Mouse (Mus musculus) left cerebral cortex, adult 11 months (tissue): ENCODE data around the gene Tff1.

Source experiments
- DNase-seq: peaks from one replicate; pipeline ENCODE4 v3.0.0; 2022; ENCODE audit warnings: low spot score

Gene Tff1

DNA sequence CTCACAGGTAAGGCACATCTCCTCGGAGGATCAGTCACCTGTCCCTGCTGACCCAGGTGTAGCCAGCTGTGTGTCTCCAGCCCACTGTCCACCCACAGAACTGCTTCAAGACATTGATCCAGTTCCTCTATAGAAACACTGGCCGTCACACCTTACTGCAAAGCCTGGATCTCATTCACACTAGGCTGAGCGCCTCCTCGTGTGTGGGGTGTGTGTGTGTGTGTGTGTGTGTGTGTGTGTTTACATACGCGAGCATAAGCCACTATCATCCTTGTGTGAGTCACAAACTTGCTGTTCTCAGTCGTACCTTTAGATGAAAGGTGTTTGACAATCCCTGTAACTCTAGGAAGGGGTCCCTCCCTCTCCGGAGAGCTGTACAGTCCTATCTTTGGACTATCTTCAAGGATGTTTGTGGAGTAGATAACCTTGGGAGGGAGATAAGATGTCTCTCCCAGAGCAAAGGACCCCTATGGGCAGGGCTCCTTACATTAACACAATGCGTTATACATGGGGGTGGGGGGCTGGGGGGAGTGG is 12.0 kb downstream of the Tff1 start:
- DNase-seq: no peak

DNA sequence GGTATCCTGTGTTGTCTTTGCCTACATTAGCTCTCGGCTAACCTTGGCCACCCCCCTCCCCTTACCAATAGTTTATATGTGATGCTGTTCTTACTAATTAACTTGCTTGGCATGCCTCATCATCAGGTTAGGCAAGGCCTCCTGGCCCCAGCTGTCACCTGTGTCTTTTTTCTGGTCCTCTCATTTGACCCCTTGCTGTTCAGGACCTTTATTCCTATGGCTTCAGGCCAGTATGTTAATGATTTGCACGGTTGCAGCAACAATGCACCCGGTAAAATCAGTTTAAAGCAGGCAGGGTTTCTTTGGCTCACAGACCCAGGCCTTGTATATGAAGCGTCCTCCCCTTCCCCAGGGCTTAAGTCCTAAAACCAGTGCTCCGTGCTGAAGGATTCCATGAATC is 12.6 kb downstream of the Tff1 start:
- DNase-seq: no peak

DNA sequence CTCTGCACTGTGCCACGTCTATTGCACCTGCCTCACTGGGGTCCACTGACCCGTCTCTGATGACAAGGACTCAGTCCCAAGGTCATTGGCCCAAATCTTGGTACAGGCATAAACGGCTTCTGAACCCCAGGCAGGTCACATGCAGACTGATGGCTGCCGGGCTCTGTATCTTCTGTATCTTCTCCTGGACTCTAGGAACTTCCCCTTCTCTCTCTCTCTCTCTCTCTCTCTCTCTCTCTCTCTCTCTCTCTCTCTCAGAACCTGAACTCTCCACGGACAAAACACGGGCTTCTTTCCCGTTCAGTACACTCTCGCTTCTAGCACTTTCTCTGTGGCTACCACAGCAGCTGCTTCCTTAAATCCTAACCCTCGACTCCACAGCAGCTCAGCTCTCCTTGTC is 19.1 kb downstream of the Tff1 start:
- no peak for DNase-seq

DNA sequence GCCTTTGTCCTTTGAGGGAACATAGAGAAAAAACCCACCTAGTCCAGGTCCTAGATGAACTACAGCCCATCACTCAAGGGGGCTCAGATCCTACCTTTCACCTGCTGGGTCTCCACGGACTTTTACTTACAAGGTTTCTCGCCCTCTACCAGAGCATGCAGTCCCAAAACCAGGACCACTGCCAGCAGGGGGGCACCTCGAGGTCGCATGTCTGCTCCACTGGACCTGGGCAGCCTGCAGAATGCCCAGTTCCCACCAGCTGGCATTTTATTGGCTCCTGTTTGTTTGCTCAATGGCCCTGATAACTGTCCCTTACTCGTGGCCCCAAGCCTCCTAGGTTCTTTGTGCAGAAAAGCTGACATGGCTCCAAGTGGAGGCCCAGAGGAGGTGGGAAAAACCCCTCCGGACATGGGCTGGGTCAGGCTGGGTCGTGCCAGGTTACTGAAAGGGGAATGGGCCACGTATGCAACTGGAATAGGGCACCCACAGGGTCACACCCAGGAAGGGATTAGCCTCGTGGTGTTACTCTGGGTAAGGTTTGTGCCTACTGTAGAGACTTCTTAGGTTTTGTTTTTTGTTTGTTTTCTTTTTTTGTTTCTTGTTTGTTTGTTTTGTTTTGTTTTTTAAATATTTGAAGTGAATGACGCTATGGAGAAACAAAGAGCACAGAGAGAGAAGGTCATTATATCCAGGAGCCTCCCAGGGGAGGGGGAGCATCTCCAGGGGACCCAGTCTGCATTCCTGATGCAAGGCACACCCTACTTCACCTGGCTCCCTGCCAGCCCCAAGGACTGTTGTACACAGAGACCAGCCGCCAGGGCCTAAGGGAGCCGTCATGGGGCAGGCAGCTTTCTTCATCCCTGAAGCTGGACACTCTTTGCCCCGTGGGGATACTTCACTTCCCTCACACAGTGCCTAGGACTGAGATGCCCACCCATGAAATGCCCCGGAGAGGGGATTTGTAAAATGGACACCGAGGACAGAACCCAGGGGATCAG is 20.7 kb downstream of the Tff1 start, which contains the start of gene Tff2:
Tff2 (minus strand) TSS at position 243 of the 998 bp plus-strand sequence.
- no peak for DNase-seq

DNA sequence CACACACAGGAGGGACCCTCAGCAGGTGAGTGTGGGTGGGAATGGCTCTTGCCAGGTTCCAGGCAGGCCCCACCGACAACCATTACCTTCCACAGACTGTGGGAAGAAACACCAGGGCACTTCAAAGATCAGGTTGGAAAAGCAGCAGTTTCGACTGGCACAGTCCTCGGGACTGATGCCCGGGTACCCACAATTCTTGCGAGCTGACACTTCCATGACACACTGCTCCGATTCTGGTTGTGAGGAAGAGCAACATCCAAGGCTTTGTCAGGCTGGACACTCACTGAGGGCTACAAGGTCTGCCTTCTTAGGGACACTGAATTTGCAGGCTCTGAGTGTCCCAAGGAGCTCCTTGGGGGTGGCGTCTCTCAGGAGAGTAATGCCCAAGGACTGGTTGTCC is 23.0 kb downstream of the Tff1 start:
- DNase-seq: no peak

DNA sequence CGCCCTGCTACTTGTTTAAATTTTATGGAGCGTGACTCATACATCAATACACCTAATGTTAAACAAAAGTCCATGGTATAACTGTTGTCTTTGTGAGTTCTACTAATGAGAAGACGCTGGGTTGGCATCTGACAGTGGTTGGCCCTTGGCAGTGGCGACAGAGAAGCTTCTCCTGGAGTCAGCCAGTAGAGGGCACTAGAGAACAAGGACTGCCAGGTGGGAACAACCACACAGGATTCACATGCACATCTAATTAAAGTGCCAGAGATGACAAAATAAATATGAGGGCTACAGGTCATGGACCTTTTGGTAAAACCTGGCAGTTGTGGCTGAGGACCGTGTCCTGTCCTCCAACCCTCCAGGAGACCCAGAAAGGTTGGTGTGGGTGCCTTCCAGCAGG is 26.7 kb downstream of the Tff1 start:
- no peak for DNase-seq

DNA sequence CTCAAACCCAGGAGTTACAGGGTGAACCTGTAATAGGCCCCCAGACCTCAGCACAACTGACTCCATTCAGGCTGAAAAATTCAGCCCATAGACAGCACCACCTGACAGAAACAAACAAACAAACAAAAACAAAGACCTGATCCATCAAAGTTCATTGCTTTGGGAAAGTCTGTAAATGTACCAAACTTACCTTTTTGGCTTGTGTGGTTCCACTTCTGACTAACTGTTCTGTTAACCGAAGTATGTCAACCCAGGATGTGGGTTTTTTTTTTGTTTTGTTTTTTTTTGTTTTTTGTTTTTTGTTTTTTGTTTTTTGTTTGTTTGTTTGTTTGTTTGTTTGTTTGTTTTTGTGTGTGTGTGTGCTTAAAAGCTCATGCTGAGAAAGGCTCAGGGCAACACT is 28.3 kb downstream of the Tff1 start:
- DNase-seq: no peak

DNA sequence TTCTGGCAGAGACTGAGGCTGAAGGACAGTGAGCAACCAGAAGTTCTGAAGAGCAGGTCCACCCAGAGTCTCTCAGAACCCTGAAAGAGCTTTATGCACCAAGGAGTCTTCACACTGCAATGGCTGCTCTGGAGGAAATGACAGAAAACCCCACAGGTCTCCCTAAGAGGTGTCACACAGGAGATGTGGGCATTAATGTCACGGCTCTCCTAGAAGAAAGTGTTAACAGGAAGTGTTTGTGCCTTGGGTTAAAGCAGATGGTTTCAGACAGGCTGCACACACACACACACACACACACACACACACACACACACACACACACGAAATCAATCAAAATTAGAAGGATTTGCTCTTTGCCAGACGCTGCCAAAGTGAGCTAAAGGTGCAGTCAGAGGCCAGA is 28.8 kb downstream of the Tff1 start:
- no peak for DNase-seq

DNA sequence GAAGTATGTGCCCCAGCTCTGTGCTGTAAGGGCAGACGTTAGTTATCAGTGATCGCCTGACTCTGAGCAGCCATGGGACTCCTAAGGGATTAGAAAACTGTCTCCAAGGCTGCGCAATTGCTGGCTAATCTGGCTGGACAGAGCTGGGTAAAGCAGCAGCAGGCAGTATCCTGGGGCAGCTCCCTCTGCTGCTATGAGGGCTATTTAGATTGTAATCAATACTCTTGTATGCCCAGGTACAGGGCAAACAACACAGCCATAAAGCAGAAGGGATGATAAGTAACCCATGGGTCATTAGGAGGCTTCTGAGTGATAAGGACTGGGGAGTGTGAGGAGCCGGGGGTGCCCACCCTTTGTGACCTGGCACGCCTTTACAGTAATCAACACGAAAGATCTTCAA is 30.2 kb downstream of the Tff1 start:
- DNase-seq: no peak

DNA sequence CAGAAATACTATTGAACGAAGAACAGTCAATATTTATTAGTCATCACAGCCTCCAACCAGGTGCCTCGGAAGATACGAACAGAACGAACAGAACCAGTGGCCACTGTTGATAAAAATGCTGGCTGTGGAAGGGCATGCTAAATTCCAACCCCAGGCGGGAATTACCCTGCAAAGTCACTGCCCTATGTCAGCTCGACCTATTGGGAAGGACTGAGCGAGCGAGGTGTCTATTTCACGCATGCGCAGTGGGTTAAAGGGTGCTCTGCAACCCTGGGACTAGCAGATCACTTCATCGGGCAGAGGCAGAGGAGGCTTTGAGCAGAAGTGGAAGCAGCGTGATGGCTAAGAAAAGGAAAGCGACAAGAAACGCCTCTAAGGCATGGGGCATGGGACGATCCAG is 31.3 kb downstream of the Tff1 start:
- DNase-seq: no peak

DNA sequence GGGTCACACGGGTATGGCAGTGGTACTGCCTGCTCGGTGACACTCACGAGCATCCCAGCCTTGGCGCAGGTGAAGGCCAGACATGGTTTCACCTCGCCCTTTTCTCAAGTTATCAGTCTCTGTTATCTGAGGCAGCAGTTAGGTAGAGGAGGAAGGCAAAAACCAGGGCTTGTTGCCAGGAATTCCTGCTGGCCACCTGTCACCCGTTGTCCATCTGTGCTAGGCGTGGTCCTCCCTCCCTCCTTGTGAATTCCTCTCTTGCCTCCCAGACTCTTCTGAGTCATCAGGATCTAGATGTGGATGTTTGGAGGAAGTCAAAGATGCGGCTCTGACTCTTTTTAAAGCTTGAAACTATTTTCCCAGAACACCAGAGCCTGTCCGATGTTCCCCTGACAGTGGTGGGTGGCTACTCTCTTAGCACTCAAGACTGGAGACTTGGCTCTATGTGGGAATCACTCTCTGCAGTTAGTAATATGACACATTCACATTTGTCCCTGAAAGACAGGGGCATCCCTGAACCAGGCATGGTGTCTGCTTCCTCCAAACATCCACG is 33.7 kb downstream of the Tff1 start:
- no peak for DNase-seq

DNA sequence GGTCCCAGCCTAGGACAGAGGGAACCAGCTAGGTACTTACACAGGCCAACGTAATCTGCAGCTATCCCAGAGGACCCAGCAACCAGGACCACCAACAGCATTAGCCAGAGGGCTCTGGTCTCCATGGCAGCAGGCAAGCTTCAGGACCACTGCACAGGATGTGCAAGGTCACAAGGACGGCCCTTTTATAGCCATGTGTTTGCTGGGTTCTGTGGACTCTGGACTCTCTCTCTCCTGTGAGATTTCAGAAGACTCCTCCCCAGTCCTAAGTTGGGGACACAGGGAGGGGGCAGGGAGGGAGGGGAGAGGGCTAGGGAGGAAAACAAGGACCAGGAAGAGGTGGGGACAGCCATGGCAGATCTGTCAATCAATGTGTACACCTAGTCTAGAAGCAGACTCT is 35.6 kb downstream of the Tff1 start, which contains the start of gene Tff3:
Tff3 (minus strand) TSS at position 195 of the 400 bp plus-strand sequence.
- DNase-seq: no peak

DNA sequence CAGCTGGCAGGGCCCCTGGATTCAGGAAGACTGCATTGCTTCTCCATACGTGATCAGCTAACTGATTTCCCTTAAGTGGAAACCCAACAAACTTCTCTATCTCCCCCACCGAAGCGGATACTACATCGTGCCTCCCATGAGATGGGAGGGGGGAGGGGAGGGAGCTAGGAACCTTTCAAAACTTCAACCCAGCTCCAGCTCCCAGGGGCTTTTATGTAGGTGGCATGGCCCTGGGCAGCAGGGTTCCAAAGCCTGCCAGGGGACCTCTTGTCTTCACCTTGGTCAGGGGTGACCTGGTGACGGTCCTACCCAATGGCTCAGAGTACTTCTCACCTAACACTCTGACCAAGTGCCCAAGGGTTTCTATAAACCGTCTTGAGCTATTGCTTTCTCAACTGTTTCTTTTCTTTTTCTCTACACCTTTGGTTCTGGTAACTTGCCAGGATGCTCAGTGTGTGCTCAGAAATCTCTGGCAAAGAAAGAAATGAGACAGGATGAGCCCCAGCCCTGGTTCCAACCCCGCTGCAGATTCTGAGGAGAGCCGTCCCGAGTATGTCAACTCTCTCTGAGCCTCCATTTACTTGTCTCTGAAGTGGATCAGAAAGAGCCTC is 36.3 kb downstream of the Tff1 start:
- DNase-seq: no peak

DNA sequence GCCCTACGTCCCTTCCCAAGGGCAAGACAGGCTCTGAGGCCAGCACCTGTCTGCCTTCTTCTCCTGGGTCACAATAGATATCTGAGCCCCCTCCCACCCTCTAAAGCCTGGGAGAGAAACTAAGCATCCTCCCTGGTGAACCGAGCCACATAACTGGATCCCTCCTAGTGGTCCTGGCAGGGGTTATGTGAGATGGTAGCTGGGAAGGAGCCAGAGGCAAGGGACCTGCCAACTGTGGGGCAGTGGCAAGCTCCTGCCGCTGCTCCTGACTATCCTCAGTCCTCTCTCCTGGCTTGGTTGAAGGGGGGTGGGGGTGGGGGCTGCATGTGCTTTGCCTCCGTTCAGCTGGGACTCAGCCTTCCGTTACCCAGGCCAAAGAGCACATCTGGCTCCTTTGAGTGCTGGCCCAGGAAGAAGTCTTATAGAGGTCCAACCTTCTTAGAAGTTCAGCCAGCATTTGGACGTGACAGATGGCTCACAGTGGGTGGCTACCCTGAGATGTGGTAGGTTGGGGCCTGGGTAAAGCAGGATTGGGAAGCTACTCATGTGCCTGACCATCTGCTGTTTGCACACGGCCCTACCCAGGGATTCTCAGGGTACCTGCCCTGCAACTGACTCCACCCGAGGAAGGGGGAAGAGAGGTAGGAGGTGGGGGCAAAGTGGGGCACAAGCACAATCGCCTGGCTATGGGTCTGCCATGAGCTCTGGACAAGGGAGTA is 39.4 kb downstream of the Tff1 start:
- no peak for DNase-seq

DNA sequence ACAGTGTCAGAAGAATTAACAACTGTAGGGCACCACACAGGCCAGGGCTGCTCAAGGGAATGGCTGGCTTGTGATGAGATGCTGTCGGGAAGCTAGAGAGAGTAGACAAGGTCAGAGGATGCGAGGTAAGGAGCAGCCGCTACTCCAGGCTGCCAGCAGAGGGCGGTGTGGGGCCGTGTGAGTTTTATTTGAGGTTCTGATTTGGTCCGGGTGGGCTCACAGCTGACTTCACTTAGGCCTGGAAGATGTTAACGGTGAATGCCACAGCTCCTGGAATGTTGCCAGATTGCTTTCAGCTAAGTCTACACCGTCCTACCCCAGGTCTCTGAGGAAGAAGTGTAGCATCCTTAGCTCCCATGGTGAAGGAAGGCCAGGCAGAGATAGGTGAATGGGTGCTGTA is 43.1 kb downstream of the Tff1 start:
- DNase-seq: no peak

DNA sequence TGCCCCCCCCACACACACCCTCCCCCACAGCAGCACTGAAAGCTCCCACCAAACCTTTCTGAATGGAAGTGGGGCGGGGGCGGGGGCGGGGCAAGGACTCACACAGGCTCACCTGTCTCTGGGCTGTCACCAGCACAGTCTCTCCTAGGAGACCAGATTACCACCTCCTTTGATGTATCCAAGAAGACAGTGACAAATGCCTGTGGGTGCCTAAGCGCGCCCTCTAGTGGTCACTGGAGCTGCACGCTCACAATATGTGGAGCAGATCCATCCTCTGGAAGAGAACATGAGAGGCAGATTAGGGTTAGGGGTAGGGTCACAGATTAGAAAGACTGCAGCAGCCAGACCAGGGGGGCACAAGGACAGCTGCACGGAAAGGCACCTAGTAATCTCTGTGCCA is 45.6 kb downstream of the Tff1 start:
- DNase-seq: peak; percentile 81

DNA sequence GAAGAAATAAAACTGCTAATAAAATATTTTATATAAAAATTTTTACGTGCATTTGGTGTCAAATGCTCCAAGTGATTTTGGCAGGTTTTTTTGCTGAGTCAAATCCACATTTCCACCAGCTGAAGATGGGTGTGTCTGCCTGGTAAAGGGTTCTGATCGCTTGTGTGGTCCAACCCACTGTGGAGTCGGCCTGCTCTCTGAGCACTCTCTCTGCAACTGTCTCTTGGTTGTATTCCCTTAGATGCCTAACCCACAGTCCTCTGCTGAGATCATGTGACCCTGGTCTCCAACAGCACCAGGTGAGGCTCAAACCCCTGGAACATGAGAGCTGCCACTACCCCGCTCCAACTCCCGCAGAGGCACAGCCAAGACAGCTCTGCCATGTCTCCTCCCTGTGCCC is 47.1 kb downstream of the Tff1 start:
- DNase-seq: no peak

DNA sequence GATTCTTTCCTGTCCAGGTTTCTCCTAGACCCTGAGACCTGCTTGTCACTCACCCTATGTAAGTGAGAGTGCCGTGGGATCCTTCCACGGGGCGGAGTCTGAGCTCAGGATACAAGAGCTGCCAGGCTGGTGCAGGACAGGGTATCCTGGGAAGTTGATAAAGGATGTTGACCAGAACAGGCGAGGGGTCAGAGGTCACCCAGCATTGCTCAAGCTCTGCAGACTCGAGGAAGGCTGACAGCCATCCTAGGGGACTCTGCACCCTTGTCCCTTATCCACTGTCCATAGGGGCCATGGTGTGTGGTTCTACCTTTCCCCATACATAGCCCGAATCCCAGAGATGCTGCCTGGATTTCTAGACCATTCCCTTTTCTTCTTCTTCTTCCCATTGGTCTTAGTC is 49.0 kb downstream of the Tff1 start:
- no peak for DNase-seq

DNA sequence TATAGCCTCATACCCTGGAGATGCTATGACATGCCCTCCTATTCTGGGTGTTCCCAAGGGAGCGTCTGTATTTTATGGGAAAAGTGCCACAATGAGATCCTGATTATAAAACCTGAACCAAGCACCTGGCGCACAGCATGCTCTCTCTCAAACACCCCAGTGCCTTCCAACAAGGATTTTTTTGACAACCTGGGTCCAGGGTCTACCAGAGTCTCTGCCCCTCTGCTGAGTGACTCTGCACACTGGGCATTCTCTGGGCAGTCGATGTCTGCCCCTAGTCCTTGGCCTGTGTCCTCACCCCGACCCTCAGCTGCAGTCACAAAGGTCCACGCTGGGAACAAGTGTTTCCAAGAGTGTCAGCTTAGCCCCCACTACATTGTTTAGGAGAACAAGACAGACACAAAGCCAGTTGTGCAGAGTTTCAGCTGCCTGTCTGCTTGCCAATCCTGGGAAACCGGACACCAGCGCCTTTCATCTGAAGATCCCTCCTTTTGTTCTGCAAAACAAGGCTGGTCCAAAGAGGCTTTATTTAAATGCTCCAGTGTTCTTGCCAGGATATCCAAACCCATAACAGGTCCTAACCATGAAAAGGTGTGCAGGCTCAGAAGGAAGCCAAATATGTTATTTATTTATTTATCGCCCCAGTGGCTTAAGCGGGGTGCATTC is 51.8 kb downstream of the Tff1 start:
- DNase-seq: no peak
